Mouse (Mus musculus): Measurements from ENCODE around the gene Treml1. TPM values are rescaled to one million over a fixed set of nuclear protein-coding genes. Genes with fewer than 3 reads are reported as not detected.

Gene Treml1
- total RNA-seq, 2 experiments from 2014 or later, result 0.29 to 0.40 TPM

- ATAC-seq (ENCODE audit: poor library complexity, severe bottlenecking), result no peak
Measured at GRCm38 (mm10) chr17:48357892-48358291, 1.8 kb upstream of the Treml1 start.

GRCm38 (mm10) chr17:48360462-48360861, 746 bp downstream of the Treml1 start:
- no peak for ATAC-seq (ENCODE audit: poor library complexity, severe bottlenecking)

DNA sequence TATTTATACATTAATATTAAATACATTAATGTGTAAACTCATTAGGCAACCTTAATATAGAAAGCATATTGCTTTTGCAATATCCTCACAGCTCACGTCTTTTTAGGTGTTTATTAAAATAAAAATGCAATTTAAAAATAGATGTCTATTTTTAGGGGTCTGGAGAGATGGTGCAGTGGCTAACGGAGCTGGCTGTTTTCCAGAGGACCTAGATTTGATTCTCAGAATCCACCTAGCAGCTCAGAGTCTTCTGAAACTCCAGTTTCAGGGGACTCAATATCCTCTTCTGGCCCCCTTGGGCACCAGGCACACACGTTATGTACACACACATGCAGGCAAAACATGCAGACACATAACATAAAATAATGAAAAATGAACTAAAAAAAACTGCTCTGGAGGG, 2.6 kb downstream of the Treml1 start:
- ATAC-seq (ENCODE audit: poor library complexity, severe bottlenecking), result no peak

GRCm38 (mm10) chr17:48362966-48363365, 3.2 kb downstream of the Treml1 start:
- no peak for ATAC-seq (ENCODE audit: poor library complexity, severe bottlenecking)

GRCm38 (mm10) chr17:48363421-48363965, 3.8 kb downstream of the Treml1 start:
- ATAC-seq (ENCODE audit: poor library complexity, severe bottlenecking), result no peak

- ATAC-seq (ENCODE audit: poor library complexity, severe bottlenecking), result no peak
Measured at GRCm38 (mm10) chr17:48365511-48366155, 5.9 kb downstream of the Treml1 start.

GRCm38 (mm10) chr17:48366806-48367205, 7.1 kb downstream of the Treml1 start:
- no peak for ATAC-seq (ENCODE audit: poor library complexity, severe bottlenecking)

GRCm38 (mm10) chr17:48371621-48372020, 11.9 kb downstream of the Treml1 start:
- ATAC-seq (ENCODE audit: poor library complexity, severe bottlenecking), result no peak

- no peak for ATAC-seq (ENCODE audit: poor library complexity, severe bottlenecking)
Measured at GRCm38 (mm10) chr17:48372987-48373386, 13.3 kb downstream of the Treml1 start.

GRCm38 (mm10) chr17:48376102-48376501, 16.4 kb downstream of the Treml1 start:
- no peak for ATAC-seq (ENCODE audit: poor library complexity, severe bottlenecking)

- ATAC-seq (ENCODE audit: poor library complexity, severe bottlenecking), result peak; percentile 80
Measured at GRCm38 (mm10) chr17:48379050-48379449, 19.3 kb downstream of the Treml1 start.

DNA sequence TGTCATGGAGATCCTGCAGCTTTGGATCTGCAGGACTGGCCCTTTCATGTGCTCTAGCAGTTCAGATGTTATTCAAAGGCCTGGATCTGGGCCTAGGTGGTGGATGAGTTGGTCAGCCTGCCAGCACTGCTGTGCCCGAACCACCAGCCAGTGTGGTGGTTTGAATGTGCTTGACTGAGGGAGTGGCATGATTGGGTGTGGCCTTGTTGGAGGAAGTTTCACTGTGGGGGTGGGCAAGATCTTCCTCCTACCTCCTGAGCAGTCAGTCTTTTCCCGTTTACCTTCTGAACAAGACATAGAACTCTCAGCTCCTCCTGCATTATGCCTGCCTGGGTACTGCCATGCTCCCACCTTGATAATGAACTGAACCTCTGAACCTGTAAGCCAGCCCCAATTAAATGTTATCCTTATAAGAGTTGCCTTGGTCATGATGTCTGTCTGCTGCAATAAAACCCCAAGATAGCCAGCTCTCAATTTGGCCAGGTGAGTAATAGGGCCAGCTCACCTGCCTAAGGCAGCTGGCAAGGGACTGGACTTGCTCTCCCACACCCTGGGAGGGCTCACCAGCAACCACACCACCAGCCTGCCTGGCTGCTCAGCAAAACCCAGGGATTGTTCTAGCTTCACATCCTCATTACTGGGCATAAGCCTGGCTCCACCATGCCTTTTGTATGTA, 26.2 kb downstream of the Treml1 start:
- peak; percentile 56; the same call in 1 of the 2 replicates for ATAC-seq (ENCODE audit: poor library complexity, severe bottlenecking)

GRCm38 (mm10) chr17:48388666-48389065, 28.9 kb downstream of the Treml1 start:
- no peak for ATAC-seq (ENCODE audit: poor library complexity, severe bottlenecking)

DNA sequence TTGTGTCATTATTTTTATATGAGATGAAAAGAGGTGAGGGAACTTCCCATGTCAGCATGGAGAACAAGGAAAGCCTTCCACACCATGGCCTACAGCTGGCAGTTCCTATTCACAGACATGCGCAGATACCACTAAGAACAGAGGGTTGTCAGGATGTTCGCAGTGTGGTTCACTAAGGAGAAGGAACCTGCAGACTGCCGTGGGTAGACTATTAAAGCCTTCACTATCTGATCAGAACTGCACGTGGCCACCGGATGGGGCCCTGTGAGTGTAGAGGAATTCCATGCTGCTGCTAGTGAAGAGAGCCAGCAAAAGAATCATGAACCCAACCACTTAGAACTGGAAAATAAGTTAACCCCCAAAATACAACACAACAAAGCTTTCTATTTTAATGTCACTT, 29.7 kb downstream of the Treml1 start:
- ATAC-seq (ENCODE audit: poor library complexity, severe bottlenecking), result no peak

DNA sequence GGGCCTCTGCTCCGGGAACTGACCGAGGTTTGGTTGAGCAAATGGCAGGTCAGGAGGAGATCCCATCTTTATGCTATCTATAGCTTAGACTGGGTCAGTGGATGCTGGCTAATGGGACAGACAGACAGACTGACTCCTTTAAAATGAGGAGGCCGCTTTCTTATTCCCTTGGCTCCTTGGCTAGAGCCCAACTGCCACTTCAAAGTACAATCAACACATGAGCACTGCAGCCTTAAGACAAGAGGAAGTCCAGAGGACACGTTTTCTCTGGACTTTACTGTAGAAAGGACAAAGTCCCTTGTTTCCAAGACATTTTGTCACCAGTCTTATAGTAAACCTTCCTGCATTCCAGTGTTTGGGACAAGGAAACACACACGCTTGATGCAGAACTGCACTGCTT, 31.7 kb downstream of the Treml1 start:
- ATAC-seq (ENCODE audit: poor library complexity, severe bottlenecking), result no peak

GRCm38 (mm10) chr17:48392616-48393015, 32.9 kb downstream of the Treml1 start:
- ATAC-seq (ENCODE audit: poor library complexity, severe bottlenecking), result no peak

DNA sequence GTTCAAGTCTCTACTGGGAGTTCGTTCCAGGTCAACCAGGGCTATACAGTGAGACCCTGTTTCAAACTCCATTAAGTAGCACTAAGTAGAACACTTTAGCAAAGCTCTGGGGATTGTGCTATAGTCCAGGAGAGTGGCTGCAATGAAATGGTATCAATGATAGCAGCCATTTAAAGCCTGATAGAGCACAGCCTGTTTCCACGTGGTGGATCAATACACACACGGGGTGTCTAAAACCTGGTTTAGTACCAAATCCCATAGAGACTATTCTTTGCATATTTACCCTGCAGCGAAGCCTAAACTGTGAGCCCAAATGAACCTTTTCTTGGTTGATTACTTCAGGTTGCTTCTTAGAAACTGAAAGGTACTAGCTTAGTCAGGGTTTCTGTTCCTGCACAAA, 42.0 kb downstream of the Treml1 start:
- ATAC-seq (ENCODE audit: poor library complexity, severe bottlenecking), result no peak

DNA sequence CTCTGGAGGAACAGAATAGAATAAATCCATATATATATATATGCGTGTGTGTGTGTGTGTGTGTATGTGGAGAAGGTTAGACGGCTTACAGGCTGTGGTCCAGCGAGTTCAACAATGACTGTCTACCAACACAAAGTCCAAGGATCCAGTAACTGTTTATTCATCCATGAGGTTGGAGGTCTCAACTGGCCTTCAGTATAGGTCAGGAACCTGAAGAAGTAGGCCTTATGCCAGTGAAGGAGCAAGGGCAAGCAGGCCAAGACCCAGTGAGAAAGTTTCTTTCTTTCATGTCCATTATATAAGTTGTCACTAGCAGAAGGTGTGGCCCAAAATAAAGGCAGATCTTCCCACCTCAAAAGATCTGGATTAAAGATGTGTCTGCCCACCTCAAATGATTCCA, 43.0 kb downstream of the Treml1 start:
- no peak for ATAC-seq (ENCODE audit: poor library complexity, severe bottlenecking)

DNA sequence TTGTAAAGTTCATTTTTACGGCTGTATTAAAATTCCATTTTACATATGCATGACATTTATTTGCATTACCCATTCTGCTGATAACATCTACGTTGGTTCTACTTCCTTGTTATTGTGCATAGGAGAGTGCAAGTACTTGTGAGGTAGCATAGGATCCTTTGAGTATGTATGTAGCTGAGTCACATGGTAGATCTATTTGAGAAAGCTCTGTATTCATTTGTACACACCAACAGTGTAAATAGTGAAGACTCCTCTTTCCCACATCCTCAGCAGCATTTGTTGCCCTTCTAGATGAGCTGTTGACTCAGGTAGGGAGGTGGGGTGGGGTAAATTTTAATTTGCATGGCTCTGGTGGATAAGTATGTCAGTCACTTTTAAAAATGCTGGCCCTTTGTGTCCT, 44.1 kb downstream of the Treml1 start:
- ATAC-seq (ENCODE audit: poor library complexity, severe bottlenecking), result no peak

GRCm38 (mm10) chr17:48404706-48405105, 45.0 kb downstream of the Treml1 start:
- no peak for ATAC-seq (ENCODE audit: poor library complexity, severe bottlenecking)

DNA sequence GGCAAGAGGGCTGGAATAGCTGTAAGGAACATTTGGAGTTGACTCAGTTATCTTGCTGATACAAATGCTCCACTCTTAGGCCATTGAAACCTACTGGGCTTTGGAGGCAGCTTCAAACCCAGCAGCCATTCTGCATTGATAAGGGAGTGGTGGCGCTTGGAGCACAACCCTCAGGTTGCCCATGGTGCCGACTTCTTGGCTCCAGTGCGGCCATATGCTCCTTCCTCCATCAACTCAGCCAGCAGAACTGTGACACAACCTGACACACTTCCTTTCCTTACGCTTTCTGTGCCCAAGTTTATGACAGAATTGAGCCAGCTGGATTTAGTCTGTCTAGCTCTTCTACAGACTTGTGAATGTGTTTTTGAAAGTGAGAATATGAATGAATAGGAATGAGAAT, 47.4 kb downstream of the Treml1 start:
- ATAC-seq (ENCODE audit: poor library complexity, severe bottlenecking), result no peak

- no peak for ATAC-seq (ENCODE audit: poor library complexity, severe bottlenecking)
Measured at GRCm38 (mm10) chr17:48407910-48408525, 48.3 kb downstream of the Treml1 start.
